Mouse (Mus musculus) 3134 (cell line): ENCODE data around the gene Pop7.

Experiments
- DNase-seq: peaks from one replicate; pipeline ENCODE4 v3.0.0-alpha.2; 2011; ENCODE audit warnings: low spot score; ENCODE audit not compliant: insufficient read length; ENCODE audit errors: extremely low read depth

Pop7 gene

DNA sequence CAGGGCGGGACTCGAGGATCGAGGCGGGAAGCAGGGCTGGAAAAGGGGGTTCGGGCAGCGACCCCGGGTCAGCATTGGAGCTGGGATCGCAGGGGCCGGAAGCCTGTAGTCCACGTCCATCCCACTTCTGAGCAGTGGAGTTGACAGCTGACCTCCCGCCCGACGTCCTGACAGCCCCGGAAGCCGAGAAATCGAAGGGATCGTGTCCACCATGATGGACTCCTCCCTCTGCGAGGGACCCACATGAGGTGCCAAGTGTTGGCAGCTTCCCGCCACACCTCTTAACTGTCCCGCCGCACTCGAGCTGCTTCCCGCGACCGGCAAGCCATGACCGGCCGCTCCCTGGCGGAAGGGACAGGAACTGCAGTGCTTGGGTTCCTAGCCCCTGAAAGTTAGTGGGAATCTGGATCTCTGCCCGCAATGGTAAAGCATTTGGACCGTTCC is 371 bp upstream of the Pop7 start:
- no peak for DNase-seq

DNA sequence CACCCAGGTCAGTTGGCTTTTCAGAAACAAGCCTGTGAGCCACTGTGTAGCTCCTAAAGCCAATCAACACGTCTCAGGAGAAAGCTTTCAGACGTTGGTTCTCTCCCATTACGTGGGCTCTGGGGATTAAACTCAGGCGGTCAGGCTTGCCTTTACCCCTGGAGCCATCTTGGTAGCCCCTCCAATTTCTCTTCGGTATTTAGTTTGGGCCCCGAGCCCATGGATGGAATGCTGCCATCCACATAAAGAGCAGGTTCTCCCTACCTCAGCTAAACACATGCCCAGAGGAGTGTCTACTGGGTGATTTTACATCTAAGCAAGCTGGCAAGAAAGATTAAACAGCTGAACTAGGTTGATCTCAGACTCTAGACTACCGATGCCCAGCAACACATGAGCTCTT is 2.1 kb downstream of the Pop7 start:
- DNase-seq, result no peak

GRCm38 (mm10) chr5:137493831-137494230 is 8.5 kb downstream of the Pop7 start:
- peak; percentile 26 for DNase-seq

GRCm38 (mm10) chr5:137491559-137491958 is 10.8 kb downstream of the Pop7 start:
- no peak for DNase-seq

DNA sequence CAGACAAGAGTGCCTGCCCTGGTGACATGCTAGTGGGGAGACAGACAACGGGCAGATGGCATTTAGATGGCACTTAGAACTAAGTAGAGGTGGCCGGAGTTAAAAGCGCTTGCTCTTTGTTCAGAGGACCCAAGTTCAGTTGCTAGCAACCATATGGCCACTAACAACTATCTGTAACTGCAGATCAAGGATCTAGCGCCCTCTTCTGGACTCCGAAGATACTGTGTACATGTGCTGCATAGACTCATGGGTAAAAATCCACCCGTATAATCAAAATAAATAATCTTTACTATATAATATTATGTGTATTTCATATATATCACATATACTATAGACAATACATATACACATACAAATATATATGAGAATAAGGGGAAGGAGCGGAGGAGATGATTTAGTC is 14.7 kb downstream of the Pop7 start:
- no peak for DNase-seq

DNA sequence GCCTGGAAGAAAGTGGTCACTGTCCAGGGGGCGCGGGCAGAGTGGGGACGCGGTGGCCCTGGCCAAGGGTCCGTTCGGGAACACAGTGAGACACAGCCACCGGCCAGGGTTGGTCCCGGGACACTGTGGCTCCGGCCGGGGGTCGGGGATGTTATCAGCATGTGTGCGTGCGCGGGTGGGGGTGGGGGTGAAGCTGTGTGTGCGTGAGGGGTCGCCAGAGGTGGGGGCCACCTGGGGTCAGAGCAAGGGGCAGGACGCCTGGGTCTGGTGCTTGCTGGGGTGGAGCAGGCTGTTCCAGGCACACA is 16.5 kb downstream of the Pop7 start:
- no peak for DNase-seq

GRCm38 (mm10) chr5:137485071-137485850 is 17.1 kb downstream of the Pop7 start:
- DNase-seq, result no peak

GRCm38 (mm10) chr5:137481897-137482296 is 20.4 kb downstream of the Pop7 start:
- peak; percentile 28 for DNase-seq

DNA sequence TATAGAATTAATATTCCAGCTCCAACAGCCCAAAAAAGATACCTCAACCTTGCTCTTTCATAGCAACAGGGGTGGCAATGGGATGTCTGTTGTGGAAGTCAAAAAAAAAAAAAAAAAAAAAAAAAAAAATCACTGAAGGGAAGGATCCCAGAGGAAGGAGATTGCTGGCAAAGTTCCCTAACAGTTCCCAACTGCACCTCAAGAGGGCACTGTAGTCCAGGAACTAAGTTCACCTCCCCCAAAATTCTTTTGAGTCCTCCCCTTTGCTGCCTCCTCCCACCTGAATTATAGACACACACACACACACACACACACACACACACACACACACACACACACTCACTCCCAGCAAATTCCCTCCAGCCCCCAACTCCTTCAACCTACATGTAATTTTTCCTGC is 21.2 kb downstream of the Pop7 start:
- peak; percentile 50 for DNase-seq

GRCm38 (mm10) chr5:137476964-137477363 is 25.4 kb downstream of the Pop7 start, which contains the start of gene Zan:
Zan (minus strand) TSS chr5:137477064.
- DNase-seq, result no peak

GRCm38 (mm10) chr5:137474351-137474750 is 28.0 kb downstream of the Pop7 start:
- DNase-seq, result no peak

GRCm38 (mm10) chr5:137472252-137472904 is 29.9 kb downstream of the Pop7 start:
- DNase-seq, result no peak

DNA sequence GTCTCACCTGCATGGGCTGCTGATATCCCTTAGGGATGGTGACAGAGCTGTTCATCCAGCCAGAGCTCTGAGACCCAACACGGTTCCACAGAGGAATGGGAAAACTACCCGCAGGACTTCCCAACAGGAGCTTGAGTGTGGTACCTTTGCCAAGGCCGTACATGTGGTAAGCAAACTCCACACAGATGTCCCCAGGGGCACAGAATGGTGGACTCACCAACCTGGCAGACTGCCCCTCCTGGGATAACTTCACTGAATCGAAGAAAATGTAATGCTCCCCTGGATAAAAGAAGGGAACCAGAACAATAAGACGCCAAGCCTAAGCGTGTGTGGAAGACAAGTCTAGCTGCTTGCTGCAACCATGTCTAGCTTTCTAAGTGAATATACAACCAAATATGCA is 35.4 kb downstream of the Pop7 start:
- DNase-seq, result no peak

GRCm38 (mm10) chr5:137465049-137465448 is 37.3 kb downstream of the Pop7 start:
- no peak for DNase-seq

GRCm38 (mm10) chr5:137455866-137456591 is 46.3 kb downstream of the Pop7 start:
- peak; percentile 62 for DNase-seq

- DNase-seq, result peak; percentile 80
These were observed 47.1 kb downstream of the Pop7 start for GRCm38 (mm10) chr5:137455206-137455605.
